Mouse (Mus musculus) midbrain, embryonic 15.5 days (tissue): ENCODE data around the gene Fras1. TPM values are rescaled to one million over a fixed set of nuclear protein-coding genes. Genes with fewer than 3 reads are reported as not detected.

Experiments used
- ATAC-seq: fragments of 200-750 bp; cut with Nextera tagmentation; replicated peaks from 2 replicates; pipeline ENCODE4 v1.8.0; 2017; ENCODE audit warnings: moderate TSS enrichment
- H3K27ac ChIP-seq: fragments of 300-500 bp; sonication (generic); 2 replicates; pipeline ENCODE4 v1.5.1; 2015; ENCODE audit warnings: mild to moderate bottlenecking, inconsistent platforms
- H3K27me3 ChIP-seq: fragments of 300-500 bp; sonication (generic); replicated peaks from 2 replicates; pipeline ENCODE4 v1.6.1; 2015; ENCODE audit warnings: inconsistent platforms
- H3K36me3 ChIP-seq: fragments of 300-500 bp; sonication (generic); replicated peaks from 2 replicates; pipeline ENCODE4 v1.6.1; 2015; ENCODE audit warnings: inconsistent platforms
- H3K4me1 ChIP-seq: fragments of 300-500 bp; sonication (generic); 2 replicates; pipeline ENCODE4 v1.6.1; 2015; ENCODE audit warnings: inconsistent platforms
- H3K4me2 ChIP-seq: fragments of 300-500 bp; sonication (generic); 2 replicates; pipeline ENCODE4 v1.6.1; 2015; ENCODE audit warnings: inconsistent platforms, mild to moderate bottlenecking, moderate library complexity
- H3K4me3 ChIP-seq: fragments of 300-500 bp; sonication (generic); 2 replicates; pipeline ENCODE4 v1.5.1; 2015; ENCODE audit warnings: mild to moderate bottlenecking, inconsistent platforms
- H3K9ac ChIP-seq: fragments of 300-500 bp; sonication (generic); 2 replicates; pipeline ENCODE4 v1.6.1; 2015; ENCODE audit warnings: mild to moderate bottlenecking, inconsistent platforms
- H3K9me3 ChIP-seq: fragments of 300-500 bp; sonication (generic); 2 replicates; pipeline ENCODE4 v1.6.1; 2016; ENCODE audit warnings: inconsistent platforms
- WGBS: fragments of 180-500 bp; shearing (Covaris S2); methylation state at CpG from one replicate; pipeline ENCODE4 v1.1.7; 2015; ENCODE audit warnings: mixed read lengths; 5-methylcytosine and 5-hydroxymethylcytosine counted together
- polyA plus RNA-seq: library from polyadenylated mRNA; unstranded; fragments of >200 nt; fragmentation: Nextera tagmentation; extraction: Ambion mirVana; gene quantifications from 2 replicates; pipeline ENCODE4 v1.2.1, GENCODE M21; 2015

Gene Fras1
- polyA plus RNA-seq, result 4.7 and 6.4 TPM in 2 replicates

GRCm38 (mm10) chr5:96373567-96373985, at the start of gene Fras1:
Gene Fras1 (plus strand): TSS chr5:96373955.
- Histone ChIP-seq H3K27me3 (0 out of 2 replicates have a peak, but pooled peaks cover 8% of the 10 kb centered on the region), H3K9me3 (no peaks in the 10 kb centered on the region), H3K4me1 (peaks cover 32% of the 10 kb centered on the region), H3K27ac (peak within 1 kb of the TSS; percentile 68), H3K4me3 (peak within 1 kb of the TSS; percentile 68), H3K36me3 (no peaks in the 10 kb centered on the region), H3K9ac (peak within 1 kb of the TSS; percentile 43), H3K4me2 (peak within 1 kb of the TSS; percentile 98)
- peak; percentile 70 for ATAC-seq
- under 1% methylated on average over 16 of the region's 16 CpGs for WGBS

GRCm38 (mm10) chr5:96331048-96331737, 42.6 kb upstream of the Fras1 start:
- no peaks in the 10 kb centered on the region for H3K36me3 ChIP-seq
- no peak for ATAC-seq
- WGBS, result 92% methylated on average over 25 of the region's 25 CpGs

GRCm38 (mm10) chr5:96331738-96332070, 42.1 kb upstream of the Fras1 start:
- H3K27ac ChIP-seq, result no peak overlapping the region
- H3K4me3 ChIP-seq, result no peak overlapping the region
- WGBS, result 88% methylated on average over 5 of the region's 5 CpGs
- H3K4me1 ChIP-seq, result no peaks in the 10 kb centered on the region
- no peak overlapping the region for H3K9ac ChIP-seq
- H3K9me3 ChIP-seq, result no peaks in the 10 kb centered on the region
- no peak overlapping the region for H3K4me2 ChIP-seq
- H3K27me3 ChIP-seq, result no peaks in the 10 kb centered on the region
- H3K36me3 ChIP-seq, result no peaks in the 10 kb centered on the region
- no peak for ATAC-seq

More at GRCm38 (mm10) chr5:96331048-96331737, 42.6 kb upstream of the Fras1 start:
- no peak overlapping the region for H3K4me3 ChIP-seq
- H3K9me3 ChIP-seq, result no peaks in the 10 kb centered on the region
- no peaks in the 10 kb centered on the region for H3K4me1 ChIP-seq
- H3K4me2 ChIP-seq, result no peak overlapping the region
- no peak overlapping the region for H3K27ac ChIP-seq
- no peak overlapping the region for H3K9ac ChIP-seq
- no peaks in the 10 kb centered on the region for H3K27me3 ChIP-seq

GRCm38 (mm10) chr5:96333963-96334362, 39.8 kb upstream of the Fras1 start:
- H3K36me3 ChIP-seq, result no peaks in the 10 kb centered on the region
- no peak overlapping the region for H3K4me3 ChIP-seq
- 72% methylated on average over 3 of the region's 3 CpGs for WGBS
- no peaks in the 10 kb centered on the region for H3K27me3 ChIP-seq
- H3K27ac ChIP-seq, result no peak overlapping the region
- no peaks in the 10 kb centered on the region for H3K9me3 ChIP-seq
- ATAC-seq, result no peak
- H3K9ac ChIP-seq, result no peak overlapping the region
- no peak overlapping the region for H3K4me2 ChIP-seq
- H3K4me1 ChIP-seq, result no peaks in the 10 kb centered on the region

- Histone ChIP-seq H3K9ac (no peak overlapping the region), H3K4me2 (no peak overlapping the region), H3K4me1 (no peaks in the 10 kb centered on the region), H3K36me3 (no peaks in the 10 kb centered on the region), H3K27me3 (no peaks in the 10 kb centered on the region), H3K9me3 (no peaks in the 10 kb centered on the region), H3K27ac (no peak overlapping the region), H3K4me3 (no peak overlapping the region)
- WGBS, result 90% methylated on average over 6 of the region's 6 CpGs
- no peak for ATAC-seq
Observed at GRCm38 (mm10) chr5:96340564-96340963, 33.2 kb upstream of the Fras1 start.

- Histone ChIP-seq H3K9ac (no peak overlapping the region), H3K9me3 (no peaks in the 10 kb centered on the region), H3K27ac (no peak overlapping the region), H3K36me3 (no peaks in the 10 kb centered on the region), H3K27me3 (no peaks in the 10 kb centered on the region), H3K4me3 (no peak overlapping the region), H3K4me1 (no peaks in the 10 kb centered on the region), H3K4me2 (no peak overlapping the region)
- 55% methylated on average over 2 of the region's 2 CpGs for WGBS
- ATAC-seq, result no peak
Observed at GRCm38 (mm10) chr5:96344983-96345382, 28.8 kb upstream of the Fras1 start.

- no peak overlapping the region for H3K9ac ChIP-seq
- ATAC-seq, result no peak
- H3K4me1 ChIP-seq, result no peaks in the 10 kb centered on the region
- no peak overlapping the region for H3K4me2 ChIP-seq
- no peaks in the 10 kb centered on the region for H3K9me3 ChIP-seq
- no peaks in the 10 kb centered on the region for H3K27me3 ChIP-seq
- no peak overlapping the region for H3K27ac ChIP-seq
- H3K36me3 ChIP-seq, result no peaks in the 10 kb centered on the region
- no peak overlapping the region for H3K4me3 ChIP-seq
Observed at GRCm38 (mm10) chr5:96351963-96352362, 21.8 kb upstream of the Fras1 start.

- H3K36me3 ChIP-seq, result no peaks in the 10 kb centered on the region
- no peaks in the 10 kb centered on the region for H3K4me1 ChIP-seq
- no peak overlapping the region for H3K4me3 ChIP-seq
- no peaks in the 10 kb centered on the region for H3K27me3 ChIP-seq
- H3K4me2 ChIP-seq, result no peak overlapping the region
- WGBS, result 35% methylated on average over 4 of the region's 4 CpGs
- no peaks in the 10 kb centered on the region for H3K9me3 ChIP-seq
- ATAC-seq, result 0 out of 2 replicates have a peak, but pooled peaks have one; percentile 14
- H3K9ac ChIP-seq, result no peak overlapping the region
- H3K27ac ChIP-seq, result no peak overlapping the region
Observed at GRCm38 (mm10) chr5:96363950-96364349, 9.8 kb upstream of the Fras1 start.

- no peak overlapping the region for H3K27ac ChIP-seq
- no peak overlapping the region for H3K9ac ChIP-seq
- H3K36me3 ChIP-seq, result no peaks in the 10 kb centered on the region
- H3K4me2 ChIP-seq, result no peak overlapping the region
- H3K4me3 ChIP-seq, result no peak overlapping the region
- no peaks in the 10 kb centered on the region for H3K27me3 ChIP-seq
- no peaks in the 10 kb centered on the region for H3K9me3 ChIP-seq
- no peak for ATAC-seq
- WGBS, result 84% methylated on average over 5 of the region's 5 CpGs
- H3K4me1 ChIP-seq, result no peaks in the 10 kb centered on the region
Observed at GRCm38 (mm10) chr5:96365590-96365989, 8.2 kb upstream of the Fras1 start.

- Histone ChIP-seq H3K36me3 (no peaks in the 10 kb centered on the region), H3K9me3 (no peaks in the 10 kb centered on the region), H3K27ac (no peak overlapping the region), H3K9ac (no peak overlapping the region), H3K27me3 (0 out of 2 replicates have a peak, but pooled peaks cover 3% of the 10 kb centered on the region), H3K4me1 (no peaks in the 10 kb centered on the region), H3K4me2 (no peak overlapping the region), H3K4me3 (no peak overlapping the region)
- no peak for ATAC-seq
Observed at GRCm38 (mm10) chr5:96367260-96367659, 6.5 kb upstream of the Fras1 start.

- Histone ChIP-seq H3K9ac (peak overlapping the region; percentile 43), H3K27me3 (0 out of 2 replicates have a peak, but pooled peaks cover 8% of the 10 kb centered on the region), H3K4me2 (peak overlapping the region; percentile 98), H3K4me1 (peaks cover 32% of the 10 kb centered on the region), H3K36me3 (no peaks in the 10 kb centered on the region), H3K27ac (peak overlapping the region; percentile 68), H3K4me3 (peak overlapping the region; percentile 68), H3K9me3 (no peaks in the 10 kb centered on the region)
- 32% methylated on average over 6 of the region's 6 CpGs for WGBS
- no peak for ATAC-seq
Observed at GRCm38 (mm10) chr5:96373106-96373505, 649 bp upstream of the Fras1 start.

- peak overlapping the region; percentile 68 for H3K4me3 ChIP-seq
- H3K9me3 ChIP-seq, result no peaks in the 10 kb centered on the region
- under 1% methylated on average over 84 of the region's 84 CpGs for WGBS
- peak overlapping the region; percentile 68 for H3K27ac ChIP-seq
- ATAC-seq, result peak; percentile 90
- H3K9ac ChIP-seq, result peak overlapping the region; percentile 43
- no peaks in the 10 kb centered on the region for H3K36me3 ChIP-seq
- 0 out of 2 replicates have a peak, but pooled peaks cover 8% of the 10 kb centered on the region for H3K27me3 ChIP-seq
- H3K4me1 ChIP-seq, result peaks cover 32% of the 10 kb centered on the region
- H3K4me2 ChIP-seq, result peak overlapping the region; percentile 98
Observed at GRCm38 (mm10) chr5:96373986-96374901, 489 bp downstream of the Fras1 start.
